Mouse (Mus musculus) kidney, postnatal 10 days (tissue): ENCODE measurements at regions not wholly inside any gene's neighbourhood (a gene's known extent, or its start where the extent isn't known, plus 50 kb on each side); places are given as distances from the start of the nearest gene placed in this dataset.
A peak's percentile ranks its signal among the peaks of the same experiment; 100 is the strongest.

Experiments
- DNase-seq: peaks from one replicate; pipeline ENCODE4 v3.0.0; 2021; ENCODE audit warnings: mixed read lengths

GRCm38 (mm10) chr2:84266883-84267554, 158.2 kb downstream of the Calcrl start:
- DNase-seq, result peak; percentile 39

GRCm38 (mm10) chr2:84274038-84274724, 151.0 kb downstream of the Calcrl start:
- no peak for DNase-seq

- DNase-seq, result no peak
Measured at GRCm38 (mm10) chr2:84277181-84277580, 148.0 kb downstream of the Calcrl start.
